Mouse (Mus musculus) B cell, adult 2 months (primary cell): Measurements from ENCODE around the gene Lmbr1l.
"Not testable (repeated sequence)": the region's sequence is repeated elsewhere in the genome, so short reads cannot be mapped to it uniquely, and the experiment has no call there.

Experiments used
- DNase-seq, 2 experiments: peaks; one replicate each; pipeline ENCODE4 v3.0.0; 2022

Gene Lmbr1l

GRCm38 (mm10) chr15:98917538-98918498 is at the start of gene Lmbr1l:
Gene Lmbr1l, minus strand, starts transcription at chr15:98918231.
- peak; percentile 97 to 98 for DNase-seq

- no peak for DNase-seq
These were observed 41.5 kb upstream of the Lmbr1l start for GRCm38 (mm10) chr15:98959531-98959930.

GRCm38 (mm10) chr15:98958901-98959420 is 40.9 kb upstream of the Lmbr1l start:
- no peak for DNase-seq

- no peak for DNase-seq
These were observed 39.4 kb upstream of the Lmbr1l start for GRCm38 (mm10) chr15:98957475-98957874.

- no peak for DNase-seq
These were observed 38.0 kb upstream of the Lmbr1l start for GRCm38 (mm10) chr15:98956000-98956399.

- DNase-seq, result no peak
These were observed 37.3 kb upstream of the Lmbr1l start for GRCm38 (mm10) chr15:98955324-98955723.

- DNase-seq, result no peak
These were observed 36.6 kb upstream of the Lmbr1l start for GRCm38 (mm10) chr15:98954425-98955253.

- DNase-seq, result peak; percentile 91 to 95
These were observed 35.6 kb upstream of the Lmbr1l start, which contains the start of the genes Gm49450 and Tuba1a for GRCm38 (mm10) chr15:98953401-98954356. Gene Gm49450, minus strand, starts transcription at chr15:98953551. Gene Tuba1a, minus strand, starts transcription at chr15:98953703.

GRCm38 (mm10) chr15:98952751-98953400 is 34.8 kb upstream of the Lmbr1l start:
- peak in 1 of 2 experiments; percentile 78 for DNase-seq

- DNase-seq, result no peak
These were observed 34.0 kb upstream of the Lmbr1l start for GRCm38 (mm10) chr15:98952063-98952455.

GRCm38 (mm10) chr15:98951122-98952062 is 33.4 kb upstream of the Lmbr1l start:
- not testable (repeated sequence) for DNase-seq

GRCm38 (mm10) chr15:98949607-98949892 is 31.5 kb upstream of the Lmbr1l start:
- DNase-seq, result no peak

GRCm38 (mm10) chr15:98948857-98949606 is 31.0 kb upstream of the Lmbr1l start:
- no peak for DNase-seq

GRCm38 (mm10) chr15:98948382-98948781 is 30.4 kb upstream of the Lmbr1l start:
- DNase-seq, result no peak

GRCm38 (mm10) chr15:98947884-98948283 is 29.9 kb upstream of the Lmbr1l start:
- DNase-seq, result no peak

- no peak for DNase-seq
These were observed 25.1 kb upstream of the Lmbr1l start for GRCm38 (mm10) chr15:98943133-98943532.

GRCm38 (mm10) chr15:98942081-98942480 is 24.1 kb upstream of the Lmbr1l start:
- no peak for DNase-seq

GRCm38 (mm10) chr15:98941539-98941938 is 23.5 kb upstream of the Lmbr1l start:
- no peak for DNase-seq

- no peak for DNase-seq
These were observed 22.8 kb upstream of the Lmbr1l start for GRCm38 (mm10) chr15:98940816-98941215.
